Mouse (Mus musculus): ENCODE measurements around the gene Nos1ap.

DNA sequence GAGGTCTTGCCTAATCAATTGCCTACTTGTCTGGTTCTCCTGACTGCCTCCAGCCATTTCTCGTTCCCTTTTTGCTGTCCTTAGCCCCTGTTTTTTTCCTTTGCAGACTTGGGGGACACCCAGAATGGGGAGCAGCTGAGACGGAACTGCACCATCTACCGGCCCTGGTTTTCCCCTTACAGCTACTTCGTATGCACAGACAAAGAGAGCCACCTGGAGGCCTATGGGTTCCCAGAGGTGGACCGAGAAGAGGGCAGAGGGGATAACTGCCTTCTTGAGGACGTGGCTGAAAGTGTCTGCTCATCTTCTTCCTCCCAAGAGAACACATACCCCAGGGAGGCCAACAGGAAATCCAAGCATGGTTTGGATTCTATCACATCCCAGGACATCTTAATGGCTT, 278.2 kb downstream of the Nos1ap start:
- TF ChIP-seq CTCF (IDR thresholded peaks at IDR 0.05; ENCODE audit: borderline replicate concordance, insufficient read depth, low read length) (no peak), POLR2A (IDR thresholded peaks at IDR 0.05; ENCODE audit: low read depth, low read length) (no peak)

All from embryonic fibroblast, embryonic 13.5 days (primary cell).